Mouse (Mus musculus): ENCODE results near the gene Cd79a.

Cd79a gene

DNA sequence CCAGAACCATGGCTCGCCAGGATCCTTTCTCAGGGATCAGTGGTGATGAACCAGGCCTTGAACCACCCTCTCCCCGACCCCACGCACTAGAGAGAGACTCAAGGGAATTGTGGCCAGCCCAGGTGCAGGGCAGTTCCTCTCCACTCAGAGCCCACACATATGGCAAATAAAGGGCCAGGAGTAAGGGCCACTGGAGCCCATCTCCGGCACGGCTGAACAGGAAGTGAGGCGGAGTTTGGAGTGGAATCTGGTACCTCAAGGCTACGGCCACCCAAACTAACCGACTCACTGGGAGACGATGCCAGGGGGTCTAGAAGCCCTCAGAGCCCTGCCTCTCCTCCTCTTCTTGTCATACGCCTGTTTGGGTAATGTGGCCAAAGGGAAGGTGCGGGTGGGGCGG lies at the start of gene Cd79a:
Gene Cd79a, plus strand, starts transcription at position 158 of the 400 bp plus-strand sequence.
- DNase-seq (ENCODE audit: low spot score), result no peak

DNA sequence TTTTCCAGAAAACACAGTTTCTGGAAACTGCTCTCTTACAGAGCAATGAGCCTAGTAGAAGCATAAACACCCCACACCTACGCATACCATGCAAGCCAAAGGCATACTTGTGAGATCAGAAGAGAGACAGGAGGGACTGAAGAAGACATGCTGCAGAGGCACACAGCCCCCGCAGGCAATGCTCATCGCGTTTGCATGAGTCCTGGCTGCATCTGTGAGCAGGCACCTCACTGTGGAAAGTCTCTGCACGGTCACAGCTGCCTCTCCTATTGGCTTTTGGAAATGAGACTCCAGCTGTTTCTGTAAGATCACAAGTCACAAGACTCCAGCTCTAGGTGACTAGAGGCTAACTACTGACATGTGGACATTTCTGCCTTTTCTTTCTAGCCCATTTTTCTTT lies 47.0 kb upstream of the Cd79a start:
- no peak for DNase-seq (ENCODE audit: low spot score)

GRCm38 (mm10) chr7:24850899-24851303 lies 46.3 kb upstream of the Cd79a start:
- DNase-seq (ENCODE audit: low spot score), result no peak

GRCm38 (mm10) chr7:24851596-24852325 lies 45.4 kb upstream of the Cd79a start:
- DNase-seq (ENCODE audit: low spot score), result no peak

DNA sequence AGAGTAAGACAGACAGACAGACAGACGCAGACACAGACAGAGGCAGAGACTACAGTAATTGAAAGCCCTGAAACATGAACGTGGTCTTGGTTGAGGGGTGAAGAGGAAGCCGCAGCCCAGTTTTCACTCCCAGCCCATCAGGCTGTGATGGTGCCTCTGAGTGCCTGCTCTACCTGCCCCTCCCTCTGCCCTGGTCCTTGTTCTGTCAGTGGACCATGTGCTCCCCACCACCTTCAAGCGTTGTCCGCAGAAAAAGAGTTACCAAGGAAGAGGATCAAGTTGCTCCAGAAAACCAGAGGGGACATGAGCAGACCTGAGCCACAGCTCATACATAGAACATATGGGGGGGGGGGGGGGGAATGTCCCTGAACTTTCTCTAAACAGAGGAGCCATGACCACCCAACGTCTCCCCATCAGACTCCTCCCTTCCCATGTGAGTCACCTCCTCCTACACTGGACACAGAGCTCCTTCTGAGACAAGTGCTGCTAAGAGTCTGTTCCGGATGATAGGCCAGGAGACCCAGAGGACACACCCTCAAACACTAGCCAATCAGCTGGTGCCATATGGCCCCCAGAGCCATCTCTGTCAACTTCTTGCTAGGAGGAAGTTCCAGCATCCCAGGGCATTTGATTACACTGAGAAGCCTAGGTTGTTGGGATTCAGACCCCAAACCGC lies 44.5 kb upstream of the Cd79a start:
- no peak for DNase-seq (ENCODE audit: low spot score)

GRCm38 (mm10) chr7:24853233-24853563 lies 44.0 kb upstream of the Cd79a start:
- no peak for DNase-seq (ENCODE audit: low spot score)

GRCm38 (mm10) chr7:24853695-24854094 lies 43.5 kb upstream of the Cd79a start:
- DNase-seq (ENCODE audit: low spot score), result no peak

DNA sequence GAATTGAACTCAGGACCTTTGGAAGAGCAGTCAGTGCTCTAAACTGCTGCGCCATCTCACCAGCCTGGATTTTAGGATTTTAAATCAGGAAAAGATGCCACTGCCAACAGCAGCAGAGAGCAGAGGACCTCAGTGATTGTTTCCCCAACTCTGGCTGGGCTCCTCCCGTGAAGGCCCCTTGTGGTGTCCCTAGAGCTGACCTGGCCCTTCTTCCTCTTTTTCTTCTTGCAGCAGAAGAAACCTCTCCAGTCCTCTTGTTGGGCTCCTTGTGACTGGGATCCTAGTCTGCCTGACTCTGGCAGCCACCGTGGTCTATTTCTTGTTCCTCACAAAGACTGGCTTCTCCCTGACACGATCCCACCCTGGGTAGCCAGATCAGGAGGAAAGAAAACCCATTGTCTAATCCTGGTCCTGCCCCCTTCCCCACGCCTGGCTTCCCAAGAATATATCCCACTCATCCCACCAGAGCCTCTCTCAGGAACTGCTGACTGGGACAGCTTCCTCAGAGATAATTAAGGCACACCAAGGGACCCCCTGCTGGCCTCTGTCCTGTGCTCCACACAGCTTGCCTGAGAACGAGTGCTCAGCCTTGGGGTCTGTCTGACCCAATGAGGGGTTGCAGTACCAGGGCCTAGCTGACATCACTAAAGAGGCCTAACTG lies 40.6 kb upstream of the Cd79a start:
- no peak for DNase-seq (ENCODE audit: low spot score)

- no peak for DNase-seq (ENCODE audit: low spot score)
Observed at GRCm38 (mm10) chr7:24859234-24859633, 37.9 kb upstream of the Cd79a start.

DNA sequence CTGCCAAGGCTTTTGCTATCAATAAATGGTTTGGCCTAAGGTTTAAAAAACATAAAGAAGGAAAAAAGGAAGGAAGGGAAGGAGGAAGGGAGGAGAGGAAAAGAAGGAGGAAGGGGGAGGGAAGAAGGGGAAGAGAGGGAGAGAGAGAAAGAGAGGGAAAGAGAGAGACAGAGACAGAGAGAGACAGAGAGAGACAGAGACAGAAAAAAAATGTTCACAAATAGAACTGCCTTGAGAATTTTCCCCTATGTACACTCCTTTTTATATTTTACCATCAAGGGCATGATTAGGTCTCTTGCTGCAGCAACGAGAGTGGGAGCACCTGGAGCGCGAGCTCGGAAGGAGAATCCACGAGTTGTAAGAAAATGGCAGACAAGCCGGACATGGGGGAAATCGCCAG lies 35.3 kb upstream of the Cd79a start, which contains the start of gene Gm9844:
Gene Gm9844, plus strand, starts transcription at position 301 of the 400 bp plus-strand sequence.
- no peak for DNase-seq (ENCODE audit: low spot score)

- DNase-seq (ENCODE audit: low spot score), result no peak
Observed at GRCm38 (mm10) chr7:24862853-24863252, 34.3 kb upstream of the Cd79a start.

- no peak for DNase-seq (ENCODE audit: low spot score)
Observed at GRCm38 (mm10) chr7:24864156-24864555, 33.0 kb upstream of the Cd79a start.

DNA sequence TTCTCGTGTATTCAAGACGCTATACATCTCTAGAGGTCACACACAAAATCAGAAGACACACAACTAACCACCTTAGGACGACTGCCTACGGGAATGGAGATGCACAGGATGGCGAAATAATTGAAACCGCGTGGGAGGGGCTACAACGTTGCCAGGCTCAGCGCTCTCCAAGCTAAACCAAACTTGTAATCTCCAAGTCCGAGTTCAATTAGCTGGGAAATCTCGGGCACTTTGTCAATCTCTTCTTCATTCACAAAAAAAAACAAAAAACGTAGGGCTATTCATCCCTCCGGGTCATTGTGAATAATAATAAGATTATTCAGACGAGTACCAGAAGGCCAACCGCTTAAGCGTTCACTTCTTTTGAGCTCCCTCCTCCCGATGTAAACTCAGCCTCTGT lies 28.1 kb upstream of the Cd79a start:
- DNase-seq (ENCODE audit: low spot score), result no peak

GRCm38 (mm10) chr7:24869532-24870165 lies 27.5 kb upstream of the Cd79a start, which contains the start of the genes Lypd4 and Dmrtc2:
Gene Lypd4, minus strand, starts transcription at chr7:24869941.
Gene Dmrtc2, plus strand, starts transcription at chr7:24870057.
- no peak for DNase-seq (ENCODE audit: low spot score)

GRCm38 (mm10) chr7:24877588-24877987 lies 19.6 kb upstream of the Cd79a start:
- no peak for DNase-seq (ENCODE audit: low spot score)

DNA sequence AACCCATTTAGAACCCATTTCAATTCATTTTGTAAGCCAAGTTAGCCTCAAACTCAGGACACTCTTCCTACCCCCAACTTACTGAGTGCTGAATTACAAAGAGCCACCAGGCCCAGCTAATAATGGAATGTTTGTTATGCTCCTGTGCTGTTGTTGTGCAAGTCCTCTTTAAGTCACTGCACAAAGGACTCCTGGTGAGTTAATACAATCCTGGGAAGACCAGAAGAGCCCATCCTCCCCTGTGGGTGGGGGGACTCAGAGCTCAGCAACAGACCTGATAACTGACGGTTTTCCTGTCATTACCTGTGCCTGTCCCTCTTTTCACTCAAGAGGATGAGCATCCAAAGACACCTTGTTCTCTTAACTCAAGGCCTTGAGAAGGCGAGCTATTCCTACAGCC lies 17.6 kb upstream of the Cd79a start:
- DNase-seq (ENCODE audit: low spot score), result no peak

- no peak for DNase-seq (ENCODE audit: low spot score)
Observed at GRCm38 (mm10) chr7:24882416-24883199, 14.6 kb upstream of the Cd79a start.

GRCm38 (mm10) chr7:24883896-24884692 lies 13.1 kb upstream of the Cd79a start, which contains the start of gene Rps19:
Gene Rps19, plus strand, starts transcription at chr7:24884371.
- peak; percentile 98 for DNase-seq (ENCODE audit: low spot score)

- DNase-seq (ENCODE audit: low spot score), result no peak
Observed at GRCm38 (mm10) chr7:24884693-24885291, 12.4 kb upstream of the Cd79a start.
